Comparison of ENCODE assay signal across 8 mouse cellular contexts in the genomic region with DNA sequence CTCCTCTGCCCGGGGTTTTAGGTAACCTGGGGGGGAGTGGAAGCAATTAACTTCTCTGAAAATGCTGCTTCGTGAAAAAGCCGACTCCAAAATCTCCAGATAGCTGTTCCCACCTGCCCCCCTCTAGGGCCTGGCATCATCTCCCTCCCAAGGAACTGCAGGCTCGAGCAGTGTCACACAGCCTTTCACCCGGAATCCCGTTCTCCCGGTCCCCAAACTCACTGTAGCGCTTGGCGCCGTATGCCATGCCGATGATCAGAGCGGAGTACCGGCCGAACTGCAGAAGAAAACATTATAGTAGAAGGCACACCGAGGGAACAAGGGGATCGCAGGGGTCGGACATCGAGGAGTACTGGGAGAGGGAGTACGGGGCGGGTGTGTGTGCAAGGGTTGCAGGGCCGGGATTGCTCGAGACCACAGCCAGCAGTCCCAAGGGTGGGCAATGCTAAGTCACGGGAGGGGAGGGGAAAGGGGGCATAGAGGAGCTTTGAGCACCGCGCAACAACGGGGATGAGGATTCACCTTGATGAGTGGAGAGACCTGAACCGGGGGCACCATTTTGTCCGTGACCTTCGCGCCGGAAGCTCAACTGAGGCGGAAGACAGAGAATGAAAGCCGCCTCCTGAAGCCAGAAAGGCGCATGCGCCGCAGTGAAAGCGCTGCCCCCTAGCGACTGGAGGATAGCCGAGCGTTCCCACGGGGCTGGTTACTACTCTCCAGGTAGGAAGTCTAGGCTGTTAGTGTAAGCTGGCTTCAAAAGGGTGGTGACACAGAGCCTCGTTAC. TPM values are rescaled to one million over a fixed set of nuclear protein-coding genes. Genes with fewer than 3 reads are reported as not detected.
DNase-seq lines count a peak whose midpoint lies in the region; ATAC-seq and TF ChIP-seq lines count a peak whose summit lies in the region.

A gene (minus strand): TSS at position 645 of the 784 bp plus-strand sequence.

- H3K4me3 ChIP-seq in forebrain, embryonic 15.5 days: peak within 1 kb of the TSS; percentile 93
- peak within 1 kb of the TSS; percentile 85 for H3K4me3 ChIP-seq in lung, adult 2 months (replicated peaks; ENCODE audit: extremely low read depth, low read depth, low read length)

- peaks cover 13% of the 10 kb centered on the region for H3K4me1 ChIP-seq in forebrain, embryonic 15.5 days
- H3K4me1 ChIP-seq in lung, adult 2 months (ENCODE audit: control insufficient read depth, insufficient read depth, low read length): peaks cover 7% of the 10 kb centered on the region

- H3K4me2 ChIP-seq in forebrain, embryonic 15.5 days (replicated peaks): peak within 1 kb of the TSS; percentile 91

- H3K27ac ChIP-seq in forebrain, embryonic 15.5 days (replicated peaks): no peak within 1 kb of the TSS

- H3K9me3 ChIP-seq in forebrain, embryonic 15.5 days: no peaks in the 10 kb centered on the region

- intact Hi-C loops in heart, postnatal 25 days (cut with DNase I): loop anchor here (1.0 to 5.0 kb wide), 2 partner anchors 25 to 198 kb away; no protein-coding TSS in a partner anchor

- peak; percentile 88 for ATAC-seq in forebrain, embryonic 15.5 days (replicated peaks)
- peak; percentile 96 for ATAC-seq in neutrophil, adult 5-6 weeks (ENCODE audit: extremely low read depth, insufficient number of reproducible peaks, low FRiP score, poor library complexity, severe bottlenecking)

- peak; percentile 89 for TF ChIP-seq POLR2A in lung, adult 2 months (IDR thresholded peaks at IDR 0.05; ENCODE audit: borderline replicate concordance, extremely low read depth, low read depth, low read length)

- DNase-seq in ES-CJ7 (ENCODE audit: low read depth, low spot score): peak; percentile 96
- DNase-seq in cerebellum, adult 11 months: peak; percentile 94
- DNase-seq in heart, postnatal 25 days (ENCODE audit: low spot score): peak; percentile 82
- DNase-seq in layer of hippocampus, adult 18-20 months (ENCODE audit: low spot score in 2 of 2): peak; percentile 89 to 97
- DNase-seq in lung, adult 2 months: peak; percentile 89
- DNase-seq in thymus, adult 18-20 months: peak; percentile 87 to 90

- WGBS in forebrain, embryonic 15.5 days: under 1% methylated on average over 42 of the region's 42 CpGs
- 1% methylated on average over 42 of the region's 42 CpGs for WGBS in lung, adult 2 months

- no peaks in the 10 kb centered on the region for H3K27me3 ChIP-seq in forebrain, embryonic 15.5 days

- H3K36me3 ChIP-seq in forebrain, embryonic 15.5 days: peaks cover 21% of the 10 kb centered on the region

- TF ChIP-seq CTCF in lung, adult 2 months (IDR thresholded peaks at IDR 0.05; ENCODE audit: insufficient read depth, low read length): peak; percentile 82

- peak within 1 kb of the TSS; percentile 86 for H3K9ac ChIP-seq in forebrain, embryonic 15.5 days (replicated peaks)

RNA-seq across cellular contexts. Expression of the gene that starts here (rescaled TPM):
- polyA plus RNA-seq in forebrain, embryonic 15.5 days (2015; fragmentation: Nextera tagmentation; extraction: Ambion mirVana): 367 and 408 TPM in 2 replicates
- 1,000 to 10,000 TPM; 1,102 to 1,112 TPM for total RNA-seq in heart, postnatal 25 days (2021)
- 100 to 1,000 TPM; 253 to 278 TPM for total RNA-seq in layer of hippocampus, adult 18-20 months (2021)
- polyA plus RNA-seq in lung, adult 2 months (2012; rRNA removed): 19.3 and 33.6 TPM in 2 replicates
- total RNA-seq in neutrophil, adult 5-6 weeks (2017): 63.7 and 67.9 TPM in 2 replicates

Comparison
In these comparisons a context has a peak if more than half of its experiments do, and no peak if none do; other contexts are left out.
1. RNA of the gene that starts here (polyA plus RNA-seq): 367 to 408 TPM in forebrain, embryonic 15.5 days; 19.3 to 33.6 TPM in lung, adult 2 months; every median in the first group is over 10 times any median in the second.
2. Peak in every context shown above with its lines, with median percentiles within 50 percentile points of each other: DNase-seq.